Mouse (Mus musculus): ENCODE results near the gene Cfap58. TPM values are rescaled to one million over a fixed set of nuclear protein-coding genes. Genes with fewer than 3 reads are reported as not detected.

Cfap58 gene
- polyA plus RNA-seq, 1 experiment from 2014 or later = 0.41 TPM

DNA sequence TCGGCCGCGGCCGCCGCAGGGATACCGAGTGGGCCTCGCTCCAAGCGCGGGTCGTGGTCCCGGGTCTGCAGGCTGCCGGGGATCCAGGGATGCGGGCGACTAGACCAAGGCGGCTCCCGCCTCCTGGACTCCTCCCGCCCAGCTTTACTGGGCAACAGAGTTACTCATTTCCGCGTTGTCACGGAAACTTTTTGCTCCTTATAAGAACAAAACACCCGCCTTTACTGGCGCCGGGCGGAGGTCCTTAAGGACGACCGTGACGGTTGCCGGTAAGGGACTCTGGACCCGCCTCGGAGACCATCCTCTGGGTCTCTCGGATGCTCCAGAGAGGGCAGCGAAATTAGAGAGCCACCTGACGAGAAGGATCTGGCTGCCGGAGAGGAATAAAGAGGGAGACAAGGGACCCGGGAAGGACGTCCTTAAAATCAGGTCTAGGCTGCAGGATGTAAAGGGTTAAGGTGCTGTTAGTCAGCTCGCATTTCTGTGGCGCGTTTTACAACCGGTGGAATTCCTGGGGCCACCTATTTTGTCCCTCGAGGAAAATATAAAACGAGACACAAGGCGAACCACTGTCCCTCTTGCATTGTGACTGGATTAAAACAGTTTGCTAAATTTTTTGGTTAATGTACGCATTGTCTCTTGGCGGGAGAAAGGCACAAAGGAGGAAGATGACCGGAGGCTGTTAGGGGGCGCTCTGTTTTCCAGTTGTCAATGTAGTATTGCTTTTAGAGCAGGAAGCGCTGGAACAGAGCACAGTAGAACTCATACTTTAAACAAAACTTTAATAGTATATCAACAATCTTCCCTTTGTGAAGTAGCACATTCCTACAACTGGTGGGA, 18.1 kb upstream of the Cfap58 start, which contains the start of the genes Cfap43 and Itprip:
Gene Cfap43 (minus strand): TSS at position 162 of the 840 bp plus-strand sequence.
Gene Itprip (minus strand): TSS at position 174 of the 840 bp plus-strand sequence.
- peaks cover 38% of the 10 kb centered on the region for H3K4me1 ChIP-seq (replicated peaks)
- peak; percentile 86 for DNase-seq (ENCODE audit: low spot score)
- peak within 1 kb of the TSS; percentile 80 for H3K4me3 ChIP-seq
- under 1% methylated on average over 48 of the region's 48 CpGs for WGBS
- H3K27me3 ChIP-seq (ENCODE audit: insufficient read depth, poor library complexity, severe bottlenecking) = no peaks in the 10 kb centered on the region
- H3K36me3 ChIP-seq = no peaks in the 10 kb centered on the region
- peak within 1 kb of the TSS; percentile 99 for H3K27ac ChIP-seq
- H3K9me3 ChIP-seq = no peaks in the 10 kb centered on the region

DNA sequence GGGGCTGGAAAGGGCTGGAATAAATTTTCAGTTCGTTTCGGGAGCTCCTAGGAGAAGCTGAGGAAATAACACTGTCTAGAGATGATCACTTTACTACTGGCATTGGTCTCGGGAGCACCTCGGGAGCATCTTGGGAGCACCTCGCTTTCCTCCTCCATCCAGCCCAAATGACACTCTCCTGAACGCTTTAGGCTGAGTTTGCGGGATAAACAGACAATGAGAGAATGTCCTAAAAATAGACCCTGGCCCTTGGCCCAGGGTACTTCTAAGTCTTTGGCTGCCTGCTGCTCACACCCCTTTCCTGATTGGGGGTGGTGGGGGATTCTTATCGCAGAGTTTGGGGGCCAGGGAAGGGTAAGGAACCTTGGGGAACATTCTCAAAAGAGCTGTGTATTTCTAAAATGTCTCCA, 17.5 kb upstream of the Cfap58 start:
- peaks cover 38% of the 10 kb centered on the region for H3K4me1 ChIP-seq (replicated peaks)
- 11% methylated on average over 8 of the region's 8 CpGs for WGBS
- no peak for DNase-seq (ENCODE audit: low spot score)
- H3K9me3 ChIP-seq = no peaks in the 10 kb centered on the region
- peak overlapping the region; percentile 80 for H3K4me3 ChIP-seq
- H3K27ac ChIP-seq = peak overlapping the region; percentile 99
- no peaks in the 10 kb centered on the region for H3K36me3 ChIP-seq
- H3K27me3 ChIP-seq (ENCODE audit: insufficient read depth, poor library complexity, severe bottlenecking) = no peaks in the 10 kb centered on the region

DNA sequence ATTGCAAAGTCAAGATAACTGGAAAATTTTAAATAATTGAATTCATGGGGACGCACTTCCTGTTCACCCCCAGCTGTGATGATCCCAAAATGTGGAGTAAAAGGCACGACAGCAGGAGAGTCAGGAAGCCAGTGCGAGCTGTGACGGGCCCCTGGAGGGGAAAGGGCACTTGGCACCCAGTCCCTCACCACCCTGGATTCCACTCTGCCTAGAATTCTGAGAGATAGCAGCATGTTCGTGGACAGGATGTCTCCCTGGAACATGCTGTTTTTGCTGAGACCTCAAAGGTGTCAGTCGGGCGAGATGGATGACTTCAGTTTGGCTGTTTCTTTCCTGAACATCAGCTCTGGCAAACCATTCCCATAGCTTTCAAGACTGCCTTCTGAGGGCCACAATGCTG, 11.7 kb upstream of the Cfap58 start:
- no peak for DNase-seq (ENCODE audit: low spot score)
- no peaks in the 10 kb centered on the region for H3K36me3 ChIP-seq
- no peaks in the 10 kb centered on the region for H3K9me3 ChIP-seq
- H3K4me3 ChIP-seq = no peak overlapping the region
- H3K27ac ChIP-seq = no peak overlapping the region
- WGBS = 82% methylated on average over 7 of the region's 7 CpGs
- no peaks in the 10 kb centered on the region for H3K27me3 ChIP-seq (ENCODE audit: insufficient read depth, poor library complexity, severe bottlenecking)
- no peaks in the 10 kb centered on the region for H3K4me1 ChIP-seq (replicated peaks)

DNA sequence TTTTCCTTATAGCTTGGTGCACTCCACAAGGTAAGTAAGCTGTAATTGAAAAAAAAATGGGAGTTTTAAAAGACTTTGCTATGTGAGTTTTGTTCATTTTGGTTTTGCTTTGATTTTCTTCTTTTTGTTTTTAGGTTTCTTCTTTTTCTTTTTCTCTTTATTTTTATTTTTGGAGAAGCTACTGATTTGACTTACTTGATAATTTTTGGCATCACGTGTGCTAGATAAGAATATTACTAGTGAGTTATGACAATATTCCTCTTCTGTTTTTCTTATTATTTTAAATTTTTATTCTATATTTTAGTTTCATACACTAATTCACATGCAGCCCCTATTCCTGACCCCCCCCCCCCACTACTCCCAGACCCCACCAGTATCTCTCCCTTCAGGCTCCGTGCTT, 10.4 kb upstream of the Cfap58 start:
- 88% methylated on average over 2 of the region's 2 CpGs for WGBS
- Histone ChIP-seq H3K27me3 (ENCODE audit: insufficient read depth, poor library complexity, severe bottlenecking) (no peaks in the 10 kb centered on the region), H3K27ac (no peak overlapping the region), H3K4me3 (no peak overlapping the region), H3K36me3 (no peaks in the 10 kb centered on the region), H3K9me3 (no peaks in the 10 kb centered on the region), H3K4me1 (replicated peaks) (no peaks in the 10 kb centered on the region)
- DNase-seq (ENCODE audit: low spot score) = no peak

DNA sequence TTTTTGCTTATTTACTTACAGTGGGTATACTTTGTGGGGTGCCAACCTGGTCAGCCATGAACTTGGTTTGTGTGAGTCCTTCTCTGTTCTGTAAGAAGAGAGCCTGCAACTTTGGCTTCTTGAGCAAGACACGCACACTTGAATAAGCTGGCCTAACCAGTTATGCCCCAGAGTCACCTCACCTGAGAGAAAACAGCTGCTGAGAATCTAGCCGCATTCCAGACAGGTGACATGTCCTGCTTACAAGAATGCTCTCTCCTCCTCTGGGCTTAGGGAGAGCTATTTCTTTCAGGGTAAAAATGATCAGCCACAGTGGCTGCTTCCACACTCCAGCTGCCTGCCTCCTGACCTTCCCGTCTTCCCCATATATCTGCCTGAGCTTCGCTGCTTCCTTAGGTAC, 8.4 kb upstream of the Cfap58 start:
- Histone ChIP-seq H3K27ac (no peak overlapping the region), H3K36me3 (no peaks in the 10 kb centered on the region), H3K9me3 (no peaks in the 10 kb centered on the region), H3K4me1 (replicated peaks) (no peaks in the 10 kb centered on the region), H3K4me3 (no peak overlapping the region), H3K27me3 (ENCODE audit: insufficient read depth, poor library complexity, severe bottlenecking) (no peaks in the 10 kb centered on the region)
- 88% methylated on average over 4 of the region's 4 CpGs for WGBS
- no peak for DNase-seq (ENCODE audit: low spot score)

DNA sequence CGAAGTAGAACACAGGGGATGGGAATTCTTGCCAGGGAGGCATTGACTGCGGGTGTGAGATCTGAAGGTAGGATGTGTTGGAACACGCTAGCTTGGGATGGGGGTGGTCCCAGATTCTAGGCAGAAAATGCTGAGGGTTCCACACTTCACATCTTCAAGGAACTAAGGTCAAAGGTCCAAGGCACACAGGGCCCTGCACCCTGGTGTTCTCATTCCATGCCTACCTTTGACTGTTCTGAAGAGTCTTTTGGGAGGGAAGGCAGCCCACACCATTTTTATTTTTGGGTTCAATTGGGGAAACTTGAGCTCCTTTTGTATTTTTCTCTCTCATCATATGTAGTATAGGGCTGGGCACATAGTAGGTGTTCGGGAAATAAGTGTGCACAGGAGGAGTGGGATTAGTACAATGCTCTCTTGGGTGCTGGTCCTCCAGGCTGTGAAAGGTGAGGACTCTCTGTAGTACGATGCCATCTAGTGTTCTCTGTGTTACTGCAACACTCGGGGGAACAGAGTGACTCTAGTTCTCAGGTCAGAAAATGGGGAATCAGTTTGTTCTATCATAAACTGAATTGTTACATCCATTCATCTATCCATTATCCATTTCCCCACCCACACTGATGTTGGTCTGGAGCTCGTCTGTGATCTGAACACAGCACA, 5.4 kb upstream of the Cfap58 start:
- 42% methylated on average over 7 of the region's 7 CpGs for WGBS
- Histone ChIP-seq H3K36me3 (no peaks in the 10 kb centered on the region), H3K4me1 (replicated peaks) (peaks cover 6% of the 10 kb centered on the region; the same call in 1 of the 2 replicates), H3K27ac (no peak overlapping the region; the same call in 1 of the 2 replicates), H3K4me3 (no peak overlapping the region), H3K27me3 (ENCODE audit: insufficient read depth, poor library complexity, severe bottlenecking) (no peaks in the 10 kb centered on the region), H3K9me3 (no peaks in the 10 kb centered on the region)
- peak; percentile 38 for DNase-seq (ENCODE audit: low spot score)

DNA sequence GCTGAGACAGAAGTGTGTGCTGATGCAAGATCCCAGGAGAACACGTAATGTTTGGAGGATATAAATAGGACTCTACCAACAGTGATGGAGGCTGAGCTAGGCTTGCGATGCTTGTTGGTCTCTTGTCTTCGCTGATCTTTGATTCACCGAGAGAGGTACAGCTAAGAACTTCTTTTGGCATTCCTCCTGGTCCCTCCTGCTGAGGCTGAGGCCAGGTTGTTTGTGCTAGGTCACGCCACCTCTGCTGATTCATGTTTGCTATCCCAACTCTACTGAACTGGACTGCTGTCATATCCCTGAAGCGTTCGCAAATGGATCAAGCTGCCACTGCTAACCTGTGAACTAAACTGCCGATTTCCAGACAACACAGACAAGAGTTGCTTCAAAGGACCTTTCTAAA, 3.3 kb upstream of the Cfap58 start:
- no peak for DNase-seq (ENCODE audit: low spot score)
- H3K4me1 ChIP-seq (replicated peaks) = peaks cover 23% of the 10 kb centered on the region
- no peaks in the 10 kb centered on the region for H3K36me3 ChIP-seq
- no peaks in the 10 kb centered on the region for H3K9me3 ChIP-seq
- no peak overlapping the region for H3K4me3 ChIP-seq
- no peak overlapping the region for H3K27ac ChIP-seq
- H3K27me3 ChIP-seq (ENCODE audit: insufficient read depth, poor library complexity, severe bottlenecking) = peaks cover 13% of the 10 kb centered on the region
- 89% methylated on average over 8 of the region's 8 CpGs for WGBS

DNA sequence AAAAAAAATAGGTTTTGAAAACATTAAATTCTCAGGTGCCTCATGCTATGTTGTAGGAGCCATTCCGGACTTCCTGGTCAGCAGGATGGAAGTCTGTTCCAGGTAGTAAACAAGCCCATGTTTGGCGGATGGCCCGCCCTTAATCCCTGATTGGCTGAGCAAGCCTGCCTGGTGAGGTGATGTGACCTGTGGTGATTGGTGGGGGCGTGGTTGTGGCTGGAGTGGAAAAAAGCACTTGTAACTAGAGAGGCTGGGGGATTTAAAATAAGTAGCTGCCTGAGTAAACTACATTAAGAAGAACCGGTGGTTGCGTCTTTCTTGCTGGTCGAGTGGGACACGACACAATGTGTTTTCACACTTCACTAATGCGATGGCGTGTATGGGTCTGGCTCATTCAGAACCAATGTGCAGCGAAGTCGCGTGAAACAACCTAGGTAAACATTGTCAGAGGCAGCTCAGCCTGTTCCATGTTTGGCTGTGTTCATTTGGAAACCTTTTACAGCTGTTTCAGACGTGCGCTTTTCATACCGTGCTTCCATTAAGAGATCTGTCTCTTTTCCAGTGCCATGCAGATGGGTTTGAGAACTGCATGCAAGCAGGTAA, 2.7 kb upstream of the Cfap58 start:
- Histone ChIP-seq H3K9me3 (no peaks in the 10 kb centered on the region), H3K4me1 (replicated peaks) (peaks cover 23% of the 10 kb centered on the region), H3K27ac (no peak overlapping the region), H3K27me3 (ENCODE audit: insufficient read depth, poor library complexity, severe bottlenecking) (peaks cover 16% of the 10 kb centered on the region), H3K4me3 (no peak overlapping the region), H3K36me3 (no peaks in the 10 kb centered on the region)
- whole genome bisulfite sequencing = 74% methylated on average over 16 of the region's 16 CpGs
- DNase-seq (ENCODE audit: low spot score) = no peak

DNA sequence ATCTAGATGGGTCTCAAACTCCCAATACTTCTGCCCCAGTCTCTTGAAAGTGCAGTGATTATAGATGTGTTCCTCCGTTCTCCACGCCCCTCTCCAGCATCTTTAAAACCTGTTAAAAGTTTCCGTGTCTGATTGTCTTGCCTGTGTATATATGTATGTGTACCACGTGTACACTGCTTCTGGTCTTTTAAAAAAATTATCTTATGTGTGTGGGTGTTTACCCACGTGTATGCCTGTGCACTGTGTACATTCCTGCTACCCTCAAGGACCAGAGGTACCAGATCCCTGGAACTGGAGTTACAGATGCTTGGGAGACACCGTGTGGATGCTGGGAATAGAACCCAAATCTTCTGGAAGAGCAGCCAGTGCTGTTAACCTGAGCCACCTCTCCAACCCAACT, 1.9 kb upstream of the Cfap58 start:
- Histone ChIP-seq H3K4me1 (replicated peaks) (peaks cover 23% of the 10 kb centered on the region), H3K27me3 (ENCODE audit: insufficient read depth, poor library complexity, severe bottlenecking) (peaks cover 19% of the 10 kb centered on the region), H3K4me3 (no peak overlapping the region), H3K36me3 (no peaks in the 10 kb centered on the region), H3K27ac (no peak overlapping the region), H3K9me3 (no peaks in the 10 kb centered on the region)
- 84% methylated on average over 6 of the region's 6 CpGs for WGBS
- no peak for DNase-seq (ENCODE audit: low spot score)

DNA sequence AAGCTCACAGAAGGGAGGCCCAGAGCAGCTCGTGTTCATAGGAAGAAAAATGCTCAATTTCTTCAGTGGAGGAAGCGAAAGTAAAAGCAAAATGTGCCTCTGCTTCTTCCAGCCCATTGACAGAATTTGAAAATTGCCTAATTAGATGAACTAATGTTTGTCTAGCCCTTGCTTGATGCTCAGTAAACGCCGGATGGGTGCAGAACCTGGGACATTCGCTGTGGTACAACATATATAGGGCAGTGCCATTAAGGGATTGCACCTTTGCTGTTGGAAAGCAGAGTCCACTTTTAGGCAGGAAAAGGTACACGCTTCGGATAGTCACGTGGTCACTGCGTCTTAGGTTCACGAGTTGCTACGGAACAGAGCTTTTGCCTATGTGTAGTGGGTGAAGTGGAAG, 985 bp upstream of the Cfap58 start:
- no peak overlapping the region for H3K27ac ChIP-seq
- no peak overlapping the region for H3K4me3 ChIP-seq
- H3K36me3 ChIP-seq = no peaks in the 10 kb centered on the region
- 92% methylated on average over 11 of the region's 11 CpGs for WGBS
- H3K27me3 ChIP-seq (ENCODE audit: insufficient read depth, poor library complexity, severe bottlenecking) = peaks cover 19% of the 10 kb centered on the region
- no peaks in the 10 kb centered on the region for H3K9me3 ChIP-seq
- DNase-seq (ENCODE audit: low spot score) = no peak
- peaks cover 23% of the 10 kb centered on the region for H3K4me1 ChIP-seq (replicated peaks)

DNA sequence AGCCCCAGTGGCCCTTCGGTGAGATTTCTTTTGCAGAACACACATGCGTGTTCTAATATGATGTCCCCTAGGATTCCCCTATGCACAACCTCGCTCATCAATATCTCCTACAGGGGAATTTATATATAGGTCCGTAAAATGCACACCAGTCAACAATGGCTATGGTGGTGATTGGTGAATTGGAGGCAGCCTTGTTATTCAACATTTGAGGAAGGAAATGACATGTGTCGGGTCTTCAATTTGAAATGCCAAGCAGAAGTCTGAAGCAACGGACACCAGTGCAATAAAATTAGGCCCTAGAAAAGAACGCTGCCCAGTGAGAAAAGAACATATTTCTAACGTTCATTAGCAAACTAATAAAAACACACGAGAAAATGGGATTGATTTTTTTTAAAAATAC, 537 bp upstream of the Cfap58 start:
- Histone ChIP-seq H3K4me1 (replicated peaks) (peaks cover 23% of the 10 kb centered on the region), H3K36me3 (no peaks in the 10 kb centered on the region), H3K4me3 (peak overlapping the region; percentile 48), H3K27ac (no peak overlapping the region), H3K27me3 (ENCODE audit: insufficient read depth, poor library complexity, severe bottlenecking) (peaks cover 19% of the 10 kb centered on the region), H3K9me3 (no peaks in the 10 kb centered on the region)
- no peak for DNase-seq (ENCODE audit: low spot score)
- 71% methylated on average over 9 of the region's 9 CpGs for WGBS

DNA sequence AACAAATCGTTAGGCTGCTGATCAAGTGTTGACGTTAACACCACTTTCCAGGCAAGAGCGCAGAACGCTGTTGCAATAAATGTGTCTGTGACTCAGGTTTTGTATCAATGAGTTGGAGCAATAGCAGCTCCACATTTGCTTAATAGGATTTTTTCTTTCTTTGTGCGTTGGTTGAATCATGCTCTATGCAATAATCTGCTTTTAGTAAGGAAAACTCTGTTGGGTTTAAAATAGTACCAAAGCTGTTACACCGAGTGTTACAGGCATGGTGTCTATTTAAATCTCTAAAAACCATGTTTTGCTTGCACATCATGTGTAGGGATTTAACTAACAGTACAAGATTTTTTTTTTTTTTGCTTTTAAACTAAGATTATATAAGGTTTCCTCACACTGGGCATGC, 1.9 kb downstream of the Cfap58 start:
- H3K27me3 ChIP-seq (ENCODE audit: insufficient read depth, poor library complexity, severe bottlenecking) = peaks cover 19% of the 10 kb centered on the region
- no peak overlapping the region for H3K4me3 ChIP-seq
- WGBS = 90% methylated on average over 6 of the region's 6 CpGs
- no peak for DNase-seq (ENCODE audit: low spot score)
- no peak overlapping the region for H3K27ac ChIP-seq
- H3K9me3 ChIP-seq = no peaks in the 10 kb centered on the region
- H3K4me1 ChIP-seq (replicated peaks) = peaks cover 23% of the 10 kb centered on the region
- no peaks in the 10 kb centered on the region for H3K36me3 ChIP-seq
